Mouse (Mus musculus) C2C12 (cell line): ENCODE data around the gene Idua. TPM values are rescaled to one million over a fixed set of nuclear protein-coding genes. Genes with fewer than 3 reads are reported as not detected.

Experiments used
- H3K27me3 ChIP-seq: one replicate; pipeline ENCODE4 v1.6.1; 2011; ENCODE audit not compliant: control insufficient read depth, insufficient read depth, insufficient read length
- H3K36me3 ChIP-seq: one replicate; pipeline ENCODE4 v1.6.1; 2011; ENCODE audit not compliant: control insufficient read depth, insufficient read depth
- H3K4me3 ChIP-seq: one replicate; pipeline ENCODE4 v1.5.1; 2011; ENCODE audit warnings: mild to moderate bottlenecking, control low read depth; ENCODE audit not compliant: poor library complexity, insufficient read depth, severe bottlenecking
- H3K79me2 ChIP-seq: one replicate; pipeline ENCODE4 v1.6.1; 2011; ENCODE audit not compliant: control insufficient read depth, insufficient read depth
- H3K79me3 ChIP-seq: one replicate; pipeline ENCODE4 v1.6.1; 2011; ENCODE audit warnings: low read depth, control low read depth
- H3ac ChIP-seq: one replicate; pipeline ENCODE3; 2011; ENCODE audit warnings: low read depth; ENCODE audit not compliant: control insufficient read depth, insufficient read length
- CEBPB ChIP-seq: IDR thresholded peaks from one replicate; pipeline ENCODE4 v1.6.1; 2011; ENCODE audit warnings: low read depth, mild to moderate bottlenecking, control low read depth, moderate library complexity
- CTCF ChIP-seq: IDR thresholded peaks from one replicate; pipeline ENCODE4 v1.5.1; 2011; ENCODE audit not compliant: control insufficient read depth, insufficient read depth, insufficient read length
- FOSL1 ChIP-seq: IDR thresholded peaks from one replicate; pipeline ENCODE4 v1.8.0; 2011; ENCODE audit warnings: mild to moderate bottlenecking, low read length; ENCODE audit not compliant: poor library complexity, insufficient read depth, severe bottlenecking
- MAX ChIP-seq: IDR thresholded peaks from one replicate; pipeline ENCODE4 v1.6.1; 2011; ENCODE audit warnings: mild to moderate bottlenecking, control low read depth
- MYOD1 ChIP-seq: IDR thresholded peaks from one replicate; pipeline ENCODE4 v1.6.1; 2011; ENCODE audit warnings: low read depth; ENCODE audit not compliant: control insufficient read depth, insufficient read length
- MYOG ChIP-seq: IDR thresholded peaks from one replicate; pipeline ENCODE4 v1.6.1; 2011; ENCODE audit not compliant: control insufficient read depth, insufficient read length; ENCODE audit errors: extremely low read depth
- USF1 ChIP-seq: IDR thresholded peaks from one replicate; pipeline ENCODE4 v1.6.1; 2011; ENCODE audit warnings: low read depth, mild to moderate bottlenecking, control low read depth, moderate library complexity
- polyA plus RNA-seq: library from polyadenylated mRNA; unstranded; fragments of >200 nt; fragmentation: generic; extraction: Trizol; gene quantifications from one replicate; pipeline ENCODE4 v1.2.1, GENCODE M21; 2012; ENCODE audit warnings: missing spikeins

Idua gene
- polyA plus RNA-seq, 1 experiment: 1.1 TPM

- Histone ChIP-seq H3ac (no peak overlapping the region), H3K27me3 (no peaks in the 10 kb centered on the region), H3K4me3 (no peak overlapping the region), H3K36me3 (no peaks in the 10 kb centered on the region), H3K79me2 (no peaks in the 10 kb centered on the region), H3K79me3 (no peaks in the 10 kb centered on the region)
- no peak for TF ChIP-seq CTCF
- no peak for TF ChIP-seq FOSL1
- no peak for TF ChIP-seq MYOG
- TF ChIP-seq MYOD1: no peak
- TF ChIP-seq CEBPB: no peak
- no peak for TF ChIP-seq MAX
- TF ChIP-seq USF1: no peak
Measured at GRCm38 (mm10) chr5:108701341-108702021, 41.4 kb downstream of the Idua start.

GRCm38 (mm10) chr5:108703754-108704626 lies 43.9 kb downstream of the Idua start:
- no peak overlapping the region for H3K4me3 ChIP-seq
- TF ChIP-seq CEBPB (no peak), MYOD1 (no peak), CTCF (no peak), MAX (no peak), USF1 (no peak), FOSL1 (no peak), MYOG (no peak)
- no peaks in the 10 kb centered on the region for H3K79me2 ChIP-seq
- no peaks in the 10 kb centered on the region for H3K27me3 ChIP-seq
- H3K79me3 ChIP-seq: no peaks in the 10 kb centered on the region
- no peak overlapping the region for H3ac ChIP-seq
- no peaks in the 10 kb centered on the region for H3K36me3 ChIP-seq

GRCm38 (mm10) chr5:108707758-108708157 lies 47.6 kb downstream of the Idua start:
- Histone ChIP-seq H3ac (no peak overlapping the region), H3K27me3 (no peaks in the 10 kb centered on the region), H3K79me2 (no peaks in the 10 kb centered on the region), H3K4me3 (no peak overlapping the region), H3K79me3 (no peaks in the 10 kb centered on the region), H3K36me3 (no peaks in the 10 kb centered on the region)
- TF ChIP-seq FOSL1 (no peak), CTCF (no peak), MYOG (no peak), CEBPB (no peak), MYOD1 (no peak), USF1 (no peak), MAX (no peak)

GRCm38 (mm10) chr5:108708419-108708818 lies 48.3 kb downstream of the Idua start:
- H3K79me3 ChIP-seq: no peaks in the 10 kb centered on the region
- no peaks in the 10 kb centered on the region for H3K36me3 ChIP-seq

GRCm38 (mm10) chr5:108708981-108709731 lies 49.0 kb downstream of the Idua start:
- Histone ChIP-seq H3K79me3 (no peaks in the 10 kb centered on the region), H3ac (no peak overlapping the region), H3K27me3 (no peaks in the 10 kb centered on the region), H3K36me3 (no peaks in the 10 kb centered on the region), H3K4me3 (no peak overlapping the region), H3K79me2 (no peaks in the 10 kb centered on the region)
- TF ChIP-seq FOSL1 (no peak), CEBPB (no peak), MYOG (no peak), MAX (no peak), MYOD1 (no peak), USF1 (no peak)

More at GRCm38 (mm10) chr5:108708419-108708818, 48.3 kb downstream of the Idua start:
- H3K79me2 ChIP-seq: no peaks in the 10 kb centered on the region
- TF ChIP-seq MYOD1 (no peak), MAX (no peak), CTCF (no peak), FOSL1 (no peak), MYOG (no peak), USF1 (no peak), CEBPB (no peak)
- H3K27me3 ChIP-seq: no peaks in the 10 kb centered on the region
- no peak overlapping the region for H3ac ChIP-seq
- no peak overlapping the region for H3K4me3 ChIP-seq
